Mouse (Mus musculus) adipocyte (in vitro differentiated cells): Measurements from ENCODE around the gene Commd7.
A peak's percentile ranks its signal among the peaks of the same experiment; 100 is the strongest.

ENCODE experiments used
- DNase-seq: peaks from one replicate; pipeline ENCODE4 v3.0.0-alpha.2; 2016; ENCODE audit warnings: low spot score

Commd7 gene

DNA sequence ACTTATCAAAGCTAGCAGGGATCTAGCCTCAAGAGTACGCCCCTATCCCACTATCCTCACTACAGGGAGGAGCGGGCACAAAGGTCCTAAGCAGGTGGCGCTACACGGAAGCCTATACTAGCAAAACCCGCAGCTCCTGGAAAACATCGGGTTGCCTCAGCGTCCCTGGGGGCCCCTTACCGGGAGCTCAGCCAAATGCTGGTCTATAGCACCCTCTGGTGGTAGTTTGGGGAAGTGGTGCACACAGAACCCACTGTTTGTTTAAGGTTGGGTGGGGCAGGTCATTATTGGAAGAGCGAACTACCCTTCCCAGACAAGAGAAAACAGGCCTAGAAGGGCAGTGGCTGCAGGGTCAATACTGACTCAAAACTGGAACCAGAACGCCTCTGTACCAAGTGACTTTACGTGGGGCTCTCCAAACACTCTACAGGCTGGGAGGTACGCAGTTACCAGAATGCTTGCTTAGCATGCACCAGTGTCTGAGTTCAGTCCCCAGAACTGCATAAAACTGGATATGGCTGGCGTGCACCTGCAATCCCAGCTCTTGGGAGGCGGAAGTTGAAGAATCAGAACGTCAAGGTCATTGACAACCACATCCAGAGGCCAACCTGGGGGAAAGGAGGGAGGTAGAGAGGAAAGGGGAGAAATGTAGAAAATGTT lies 45.9 kb downstream of the Commd7 start:
- peak; percentile 79 for DNase-seq

DNA sequence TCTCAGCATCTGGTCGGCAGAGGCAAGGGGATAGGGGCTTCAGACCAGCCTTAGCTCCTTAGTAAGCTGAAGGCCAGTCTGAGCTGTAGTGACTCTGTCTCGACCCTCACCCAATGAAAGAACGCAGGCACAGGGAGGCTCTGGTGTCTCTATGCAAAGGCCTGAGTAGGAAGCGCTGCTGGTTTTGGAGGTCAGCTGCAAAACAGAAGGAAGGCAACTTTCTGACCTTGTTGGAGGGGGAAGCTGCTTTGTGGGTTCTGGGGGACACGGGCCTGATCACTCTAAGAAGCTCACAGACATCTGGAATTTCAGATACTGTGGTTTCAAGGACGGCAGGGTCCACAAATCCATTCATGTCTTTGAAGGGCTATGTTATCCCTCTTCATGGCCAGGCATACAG lies 46.6 kb downstream of the Commd7 start:
- DNase-seq, result no peak

DNA sequence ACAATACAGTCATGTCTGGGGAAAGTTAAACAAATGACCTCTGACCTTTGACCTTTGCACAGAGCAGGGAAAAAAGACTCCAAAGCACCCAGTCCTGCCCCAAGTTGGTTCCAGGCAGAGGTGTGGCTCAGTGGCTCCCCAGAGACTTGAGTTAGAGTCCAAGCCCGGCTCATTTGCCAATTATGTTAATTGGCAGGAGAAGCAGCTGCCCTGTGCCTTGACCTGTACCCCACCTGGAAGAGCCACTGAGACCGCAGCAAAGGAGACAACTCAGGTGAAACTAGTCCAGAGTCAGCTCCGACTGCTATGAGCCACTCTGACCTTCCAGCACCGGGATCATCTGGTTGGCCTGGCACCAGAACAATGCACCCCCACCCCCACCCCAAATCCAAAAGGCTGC lies 48.2 kb downstream of the Commd7 start:
- peak; percentile 41 for DNase-seq

DNA sequence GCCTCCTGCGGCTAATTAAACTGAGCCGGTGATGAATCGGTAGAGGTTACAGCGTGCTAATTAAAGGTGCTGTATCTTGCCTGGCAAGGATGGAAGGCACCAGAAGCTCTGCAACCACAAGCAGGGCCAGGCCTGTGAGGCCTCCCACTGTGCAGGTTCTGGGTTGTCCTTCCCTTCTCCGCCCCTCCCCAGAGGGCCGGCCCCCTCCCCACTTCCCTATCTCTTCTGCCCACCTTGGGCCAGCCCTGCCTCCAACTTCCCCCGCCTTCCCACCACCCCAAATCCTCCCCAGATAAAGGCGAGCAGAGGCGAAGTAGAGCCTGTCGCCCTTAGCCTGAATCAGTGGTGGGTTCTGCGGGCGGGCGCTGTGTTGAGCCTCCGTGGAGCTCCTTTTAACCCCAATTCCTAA lies 48.9 kb downstream of the Commd7 start:
- no peak for DNase-seq

DNA sequence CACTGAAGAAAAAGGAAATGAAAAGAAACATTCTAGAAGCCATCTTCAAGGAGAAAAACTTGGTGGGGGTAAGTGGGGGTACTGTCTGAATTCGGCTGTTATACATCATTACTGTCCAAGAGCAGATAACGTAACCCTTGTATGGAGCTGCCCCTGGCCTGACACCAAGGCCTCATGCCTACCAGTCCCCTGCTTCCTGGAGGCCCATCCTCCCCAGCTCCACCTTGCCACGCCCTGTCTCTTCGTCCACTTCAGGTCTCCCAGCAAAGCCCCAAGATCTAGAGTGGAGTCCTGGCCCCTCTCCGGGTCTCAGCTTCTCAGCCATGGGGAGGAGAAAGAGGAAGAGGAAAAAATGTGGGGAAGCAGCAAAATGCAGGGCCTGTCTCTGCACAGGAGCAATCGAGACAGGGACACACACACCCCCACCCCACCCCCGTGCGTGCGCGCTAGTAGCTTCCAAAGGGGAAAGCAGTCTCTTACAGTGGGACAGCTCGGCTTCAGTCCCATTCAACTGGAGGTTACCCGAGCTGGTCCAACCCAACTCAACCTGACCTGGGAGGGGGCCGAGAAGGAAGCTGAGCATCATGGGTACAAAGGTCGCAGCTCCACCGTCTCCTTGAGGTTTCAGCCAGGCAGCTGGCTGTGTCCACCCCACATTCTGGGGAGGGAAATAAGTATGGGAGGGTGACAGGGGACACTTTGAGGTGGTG lies 49.5 kb downstream of the Commd7 start:
- no peak for DNase-seq

DNA sequence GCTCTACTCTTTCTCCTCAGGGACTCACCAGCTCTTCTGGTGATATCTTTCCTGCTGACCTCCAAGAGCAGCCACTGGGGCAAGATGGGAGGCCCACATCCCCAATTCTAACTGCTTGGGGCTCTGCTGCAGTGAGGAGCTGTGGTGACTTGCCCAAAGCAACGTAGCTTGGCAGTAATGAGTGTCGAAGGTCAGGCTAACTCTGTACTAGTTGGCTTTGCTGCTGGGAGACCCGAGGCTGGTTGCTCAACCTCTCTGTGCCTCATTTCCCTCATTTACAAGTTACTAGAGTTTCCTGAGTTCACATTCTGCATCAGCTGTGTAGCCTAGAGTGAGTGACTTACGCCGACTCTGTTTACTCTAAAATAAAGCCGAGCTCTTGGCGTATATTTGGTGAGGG lies 51.2 kb downstream of the Commd7 start:
- peak; percentile 73 for DNase-seq

DNA sequence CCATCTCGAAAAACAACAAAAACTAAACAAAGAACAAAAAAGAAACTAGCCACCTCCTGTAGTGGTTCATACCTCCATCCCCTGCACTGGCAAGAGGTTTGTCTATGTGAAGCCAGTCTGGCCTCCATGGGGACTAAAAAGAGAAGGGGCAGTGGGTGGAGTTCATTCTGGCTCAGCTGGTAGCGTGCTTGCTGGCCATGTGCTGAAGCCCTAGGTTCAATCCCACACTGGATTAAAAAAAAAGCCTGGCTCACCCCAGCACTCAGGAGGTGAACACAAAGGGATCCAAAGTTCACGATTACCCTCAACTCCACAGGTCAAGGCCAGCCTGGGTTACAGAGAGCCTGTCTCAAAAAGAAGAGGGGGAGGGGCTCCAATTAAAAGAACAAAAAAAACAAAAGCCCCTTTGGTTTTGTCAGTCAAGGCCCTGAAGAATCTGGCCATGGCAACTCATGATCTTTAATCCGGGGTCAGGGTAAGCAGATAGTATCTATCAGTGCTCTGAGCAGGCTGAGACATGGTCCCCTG lies 52.1 kb downstream of the Commd7 start:
- DNase-seq, result no peak

DNA sequence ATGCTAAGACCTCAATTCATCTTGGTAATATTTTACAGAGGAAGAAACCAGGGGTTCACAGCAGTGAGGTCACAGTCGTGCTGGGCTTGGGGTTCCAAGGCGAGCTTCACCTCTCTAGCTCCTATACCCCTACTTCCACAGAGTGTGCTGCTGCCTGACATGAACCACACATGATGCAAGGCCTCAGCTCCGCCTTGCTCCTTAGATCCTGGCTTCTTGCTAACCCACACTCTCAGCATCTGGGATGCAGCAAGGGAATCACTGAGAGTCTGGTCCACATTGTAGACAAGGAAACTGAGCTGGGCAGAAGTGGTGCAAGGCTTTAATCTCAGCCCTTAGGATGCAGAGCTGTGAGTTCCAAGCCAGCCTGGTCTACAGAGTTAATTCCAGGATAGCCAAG lies 52.5 kb downstream of the Commd7 start:
- no peak for DNase-seq

DNA sequence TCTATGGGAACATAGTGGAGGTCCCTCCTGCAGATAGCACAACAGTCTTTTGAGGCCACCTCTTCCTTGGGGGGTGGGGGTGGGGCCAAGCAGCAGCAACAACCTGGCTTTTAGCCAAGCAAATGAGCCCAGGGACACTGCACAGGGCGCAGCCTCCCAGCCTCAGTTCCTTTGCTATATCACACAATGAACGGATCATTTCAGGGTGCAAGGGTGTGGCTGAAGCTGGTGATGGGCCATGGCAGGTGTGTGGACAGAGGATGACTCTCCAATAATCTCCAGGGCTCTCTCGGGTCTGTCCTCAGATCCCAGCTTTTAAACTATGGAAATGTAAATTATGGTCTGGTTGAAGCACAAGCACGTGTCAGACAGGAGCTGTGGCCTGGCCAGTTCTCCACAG lies 55.5 kb downstream of the Commd7 start:
- no peak for DNase-seq

DNA sequence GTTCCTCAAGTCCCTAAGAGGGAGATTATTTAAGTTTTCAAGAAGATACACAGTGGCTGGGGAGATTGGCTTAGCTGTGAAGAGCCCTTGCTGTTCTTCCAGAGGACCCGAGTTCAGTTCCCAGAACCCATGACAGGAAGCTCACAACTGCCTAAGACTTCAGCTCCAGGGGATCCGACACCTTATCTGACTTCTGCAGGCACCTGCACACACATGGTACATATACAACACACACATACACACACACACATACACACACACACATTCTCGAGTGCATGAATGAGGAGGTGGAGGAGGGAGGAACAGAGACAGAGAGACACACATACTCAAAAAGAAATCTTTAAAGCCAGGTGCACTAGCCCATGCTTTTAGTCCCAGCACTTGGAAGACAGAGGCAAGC lies 56.4 kb downstream of the Commd7 start:
- no peak for DNase-seq

DNA sequence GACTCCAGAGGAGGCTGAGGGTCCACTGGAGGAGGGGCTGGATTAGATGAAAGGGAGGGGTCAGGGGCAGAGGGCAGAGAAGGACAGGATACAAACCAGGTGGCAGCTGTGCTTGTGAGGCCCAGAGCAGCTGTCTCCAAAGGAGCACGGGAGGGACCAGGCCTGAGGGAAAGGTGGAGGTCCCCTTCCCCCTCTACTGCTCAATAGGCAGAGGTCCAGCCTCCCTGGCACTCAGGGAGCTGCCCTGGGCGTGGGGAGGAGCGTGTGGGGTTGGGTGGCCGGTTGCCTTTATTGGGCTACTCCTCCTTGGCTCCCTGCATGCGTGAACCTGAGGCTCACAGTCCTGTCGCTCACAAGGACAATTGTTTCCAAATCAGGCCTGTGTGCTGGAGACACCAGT lies 57.0 kb downstream of the Commd7 start:
- DNase-seq, result no peak

DNA sequence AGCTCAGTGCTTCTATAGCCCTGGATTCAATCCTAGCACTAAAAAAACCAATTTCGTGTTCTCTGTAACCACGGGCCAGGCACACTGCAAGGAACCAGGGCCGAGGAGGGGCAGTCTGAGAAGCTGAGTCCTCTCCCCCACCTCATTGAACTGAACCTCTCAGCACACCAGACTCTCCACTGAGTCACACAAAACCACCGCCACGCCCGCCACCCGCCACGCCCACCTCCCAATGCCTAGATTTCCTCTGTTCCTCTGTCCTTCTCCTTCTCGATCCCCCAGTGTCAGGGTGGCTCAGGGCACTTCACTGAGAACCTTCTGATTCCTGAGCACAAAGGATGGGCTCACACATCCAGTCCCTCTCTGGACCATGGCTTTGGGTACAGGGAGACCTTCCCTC lies 59.5 kb downstream of the Commd7 start:
- DNase-seq, result no peak

DNA sequence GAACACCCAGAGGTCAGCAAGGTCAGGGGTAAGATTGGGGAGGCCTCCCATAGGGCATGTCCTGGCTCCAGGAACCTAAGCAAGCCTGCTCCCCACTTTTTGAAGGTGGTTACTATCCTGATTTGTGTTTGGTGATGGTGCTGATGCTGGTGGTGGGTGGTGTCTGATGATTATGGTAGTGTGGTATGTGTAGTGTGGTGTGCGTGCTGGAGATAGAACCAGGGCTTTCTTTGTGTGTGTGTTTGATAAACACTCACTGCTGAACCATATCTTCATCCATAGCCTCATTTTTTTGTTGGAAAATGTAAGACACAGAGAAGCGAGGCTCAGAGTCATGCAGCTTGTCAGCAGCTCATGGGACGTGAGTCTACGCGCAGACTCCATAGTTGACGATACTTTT lies 64.0 kb downstream of the Commd7 start:
- DNase-seq, result no peak

DNA sequence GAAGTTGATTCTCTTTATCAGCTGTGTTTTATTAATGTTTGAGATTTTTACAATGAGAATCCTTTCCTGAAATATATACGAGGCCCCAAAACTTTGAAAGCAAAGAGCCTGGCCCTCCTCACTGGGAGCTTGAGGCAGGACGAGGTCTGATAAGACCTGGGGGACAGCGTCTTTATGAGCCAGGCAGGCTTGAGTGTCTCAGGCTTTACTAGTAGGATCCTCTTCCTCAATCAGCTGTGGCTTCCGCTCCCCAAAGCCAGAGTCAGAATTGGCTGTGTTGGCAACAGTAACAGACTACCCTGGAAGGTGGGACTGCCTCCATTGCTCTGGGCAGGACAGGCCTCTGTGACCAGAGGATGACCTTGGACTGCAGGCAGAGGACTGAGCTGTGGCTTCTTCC lies 64.6 kb downstream of the Commd7 start:
- no peak for DNase-seq
